Comparison of ENCODE assay signal across 31 mouse cellular contexts in genomic region chr3:138560242-138560641, GRCm38 (mm10). TPM values are rescaled to one million over a fixed set of nuclear protein-coding genes. Genes with fewer than 3 reads are reported as not detected.
DNase-seq lines count a peak whose midpoint lies in the region; ATAC-seq and TF ChIP-seq lines count a peak whose summit lies in the region.
"Had no signal": no experiment of that assay in that cellular context is flagged by ENCODE, and none has a peak within 500 bp of the region (broad histone marks: within the 10 kb centered on the region; RNA-seq: fewer than 3 reads in every experiment).

No protein-coding gene starts in this region.

- no peaks in the 10 kb centered on the region for H3K9me3 ChIP-seq in hindbrain, embryonic 10.5 days
- no peaks in the 10 kb centered on the region for H3K9me3 ChIP-seq in hindbrain, embryonic 16.5 days (ENCODE audit: control insufficient read depth, low read length)
- no peaks in the 10 kb centered on the region for H3K9me3 ChIP-seq in lung, embryonic 16.5 days (ENCODE audit: control insufficient read depth, low read length)
- H3K9me3 ChIP-seq: embryonic facial prominence, embryonic 13.5 days; forebrain, embryonic 10.5 days; G1E; heart, embryonic 12.5 days; intestine, embryonic 15.5 days; liver, embryonic 15.5 days; megakaryocyte, embryonic 14.5 days; stomach, embryonic 15.5 days had no signal

- no peak overlapping the region for H3K4me3 ChIP-seq in hindbrain, embryonic 10.5 days
- H3K4me3 ChIP-seq in hindbrain, embryonic 16.5 days (ENCODE audit: low read length), result no peak overlapping the region
- no peak overlapping the region for H3K4me3 ChIP-seq in lung, embryonic 16.5 days (ENCODE audit: low read length)
- H3K4me3 ChIP-seq in lung, adult 2 months (replicated peaks; ENCODE audit: extremely low read depth, low read depth, low read length), result no peak overlapping the region
- H3K4me3 ChIP-seq: embryonic facial prominence, embryonic 13.5 days; forebrain, embryonic 10.5 days; gastrocnemius, adult 2 months; heart, adult 2 months; heart, embryonic 12.5 days; intestine, embryonic 15.5 days; liver, embryonic 15.5 days; megakaryocyte, embryonic 14.5 days; stomach, embryonic 15.5 days had no signal

- ATAC-seq in hindbrain, embryonic 16.5 days, result no peak
- peak; percentile 78 for ATAC-seq in lung, embryonic 16.5 days (ENCODE audit: low read depth)
- ATAC-seq: forebrain, embryonic 16.5 days; hindbrain, postnatal 0 days; intestine, embryonic 15.5 days had no signal

- no peak overlapping the region for H3K9ac ChIP-seq in hindbrain, embryonic 16.5 days (ENCODE audit: low read depth, low read length)
- no peak overlapping the region for H3K9ac ChIP-seq in lung, embryonic 16.5 days (ENCODE audit: low read length)
- H3K9ac ChIP-seq: embryonic facial prominence, embryonic 13.5 days; heart, embryonic 12.5 days; intestine, embryonic 15.5 days; liver, embryonic 15.5 days; stomach, embryonic 15.5 days had no signal

- H3K27ac ChIP-seq in hindbrain, embryonic 10.5 days, result peak overlapping the region; percentile 77
- H3K27ac ChIP-seq in hindbrain, embryonic 16.5 days (ENCODE audit: low read depth, low read length), result no peak overlapping the region
- no peak overlapping the region for H3K27ac ChIP-seq in lung, embryonic 16.5 days (ENCODE audit: low read length)
- H3K27ac ChIP-seq: embryonic facial prominence, embryonic 13.5 days; forebrain, embryonic 10.5 days; gastrocnemius, adult 2 months; heart, adult 2 months; hindbrain, postnatal 0 days; intestine, embryonic 15.5 days; kidney, postnatal 0 days; liver, embryonic 15.5 days; stomach, embryonic 15.5 days had no signal

- H3K4me2 ChIP-seq in hindbrain, embryonic 16.5 days (ENCODE audit: low read length), result no peak overlapping the region
- H3K4me2 ChIP-seq in lung, embryonic 16.5 days (ENCODE audit: low read depth, low read length), result no peak overlapping the region
- H3K4me2 ChIP-seq: embryonic facial prominence, embryonic 13.5 days; heart, embryonic 12.5 days; intestine, embryonic 15.5 days; liver, embryonic 15.5 days; stomach, embryonic 15.5 days had no signal

- TF ChIP-seq POLR2A in lung, adult 2 months (IDR thresholded peaks at IDR 0.05; ENCODE audit: borderline replicate concordance, extremely low read depth, low read depth, low read length), result no peak

- TF ChIP-seq CTCF in lung, adult 2 months (IDR thresholded peaks at IDR 0.05; ENCODE audit: insufficient read depth, low read length), result no peak

- 72% methylated on average over 5 of the region's 5 CpGs for WGBS in hindbrain, embryonic 10.5 days
- 79% methylated on average over 5 of the region's 5 CpGs for WGBS in hindbrain, embryonic 16.5 days
- 68% methylated on average over 5 of the region's 5 CpGs for WGBS in lung, embryonic 16.5 days
- WGBS in lung, adult 2 months, result 75% methylated on average over 5 of the region's 5 CpGs

- H3K36me3 ChIP-seq in hindbrain, embryonic 10.5 days, result peaks cover 67% of the 10 kb centered on the region
- peaks cover 13% of the 10 kb centered on the region for H3K36me3 ChIP-seq in hindbrain, embryonic 16.5 days (ENCODE audit: control insufficient read depth, insufficient read depth, low read length)
- H3K36me3 ChIP-seq in lung, embryonic 16.5 days (ENCODE audit: control insufficient read depth, insufficient read depth, low read length), result peaks cover 4% of the 10 kb centered on the region; the same call in 1 of the 2 replicates
- H3K36me3 ChIP-seq: intestine, embryonic 15.5 days had no signal

- no peaks in the 10 kb centered on the region for H3K27me3 ChIP-seq in hindbrain, embryonic 10.5 days (ENCODE audit: insufficient read depth, poor library complexity, severe bottlenecking)
- no peaks in the 10 kb centered on the region for H3K27me3 ChIP-seq in hindbrain, embryonic 16.5 days (replicated peaks; ENCODE audit: control insufficient read depth, insufficient read depth, low read length)
- no peaks in the 10 kb centered on the region for H3K27me3 ChIP-seq in lung, embryonic 16.5 days (ENCODE audit: control insufficient read depth, insufficient read depth, low read depth, low read length)
- H3K27me3 ChIP-seq: embryonic facial prominence, embryonic 13.5 days; heart, embryonic 12.5 days; intestine, embryonic 15.5 days; liver, embryonic 15.5 days; megakaryocyte, embryonic 14.5 days; stomach, embryonic 15.5 days had no signal

- peaks cover 19% of the 10 kb centered on the region for H3K4me1 ChIP-seq in hindbrain, embryonic 10.5 days (replicated peaks)
- H3K4me1 ChIP-seq in hindbrain, embryonic 16.5 days (ENCODE audit: control insufficient read depth, insufficient read depth, low read depth, low read length), result no peaks in the 10 kb centered on the region
- H3K4me1 ChIP-seq in lung, embryonic 16.5 days (replicated peaks; ENCODE audit: control insufficient read depth, insufficient read depth, low read length), result 0 out of 2 replicates have a peak, but pooled peaks cover 2% of the 10 kb centered on the region
- no peaks in the 10 kb centered on the region for H3K4me1 ChIP-seq in lung, adult 2 months (ENCODE audit: control insufficient read depth, insufficient read depth, low read length)
- H3K4me1 ChIP-seq: embryonic facial prominence, embryonic 13.5 days; intestine, embryonic 15.5 days; liver, embryonic 15.5 days; stomach, embryonic 15.5 days had no signal

- no peak for DNase-seq in hindbrain, embryonic 10.5 days (ENCODE audit: low spot score)
- DNase-seq in lung, adult 2 months, result no peak
- DNase-seq in testis, postnatal 14 days (ENCODE audit: low spot score), result peak; percentile 16
- no peak for DNase-seq in testis, postnatal 10 days (ENCODE audit: low spot score)
- no peak for DNase-seq in thymus, adult 18-20 months
- DNase-seq: adrenal gland, postnatal 10 days; cerebellum, adult 11 months; cerebellum, adult 9-10 months; cerebellum, postnatal 36 days; gastrocnemius, adult 2 months; gastrocnemius, postnatal 36 days; heart, adult 2 months; heart, postnatal 4 days; kidney, adult 2 months; retina, postnatal 1 day; right cerebral cortex, postnatal 25 days; thymus, adult 2 months; thymus, postnatal 4 days had no signal

RNA-seq across cellular contexts. Expression of gene Eif4e, which starts 34.3 kb away (rescaled TPM):
- 370 and 465 TPM in 2 replicates for polyA plus RNA-seq in hindbrain, embryonic 10.5 days (2016; fragmentation: Nextera tagmentation; extraction: Ambion mirVana)
- 315 and 352 TPM in 2 replicates for polyA plus RNA-seq in hindbrain, embryonic 16.5 days (2015; fragmentation: Nextera tagmentation; extraction: Ambion mirVana)
- 306 and 326 TPM in 2 replicates for polyA plus RNA-seq in lung, embryonic 16.5 days (2015; fragmentation: Nextera tagmentation; extraction: Ambion mirVana)
- polyA plus RNA-seq in lung, adult 2 months (2012; rRNA removed), result 5.1 and 23.2 TPM in 2 replicates

Comparison
In these comparisons a context has a peak if more than half of its experiments do, and no peak if none do; other contexts are left out.
1. RNA of gene Eif4e, which starts 34.3 kb away (polyA plus RNA-seq): 370 to 465 TPM in hindbrain, embryonic 10.5 days, 306 to 326 TPM in lung, embryonic 16.5 days and 315 to 352 TPM in hindbrain, embryonic 16.5 days; 5.1 to 23.2 TPM in lung, adult 2 months; every median in the first group is over 10 times any median in the second.